Mouse (Mus musculus) liver, embryonic 15.5 days (tissue): ENCODE data around the gene Zc3h12a. TPM values are rescaled to one million over a fixed set of nuclear protein-coding genes. Genes with fewer than 3 reads are reported as not detected.

Source experiments
- ATAC-seq: fragments of 200-750 bp; cut with Nextera tagmentation; 2 replicates; pipeline ENCODE4 v1.8.0; 2017; ENCODE audit warnings: moderate number of reproducible peaks, mild to moderate bottlenecking, moderate library complexity; ENCODE audit not compliant: insufficient read depth
- H3K27ac ChIP-seq: fragments of 300-500 bp; sonication (generic); replicated peaks from 2 replicates; pipeline ENCODE4 v1.5.1; 2015; ENCODE audit warnings: mild to moderate bottlenecking, inconsistent platforms
- H3K27me3 ChIP-seq: fragments of 300-500 bp; sonication (generic); 2 replicates; pipeline ENCODE4 v1.6.1; 2015; ENCODE audit warnings: mild to moderate bottlenecking, inconsistent platforms
- H3K36me3 ChIP-seq: fragments of 300-500 bp; sonication (generic); replicated peaks from 2 replicates; pipeline ENCODE4 v1.6.1; 2015; ENCODE audit warnings: moderate library complexity, mild to moderate bottlenecking, inconsistent platforms
- H3K4me1 ChIP-seq: fragments of 300-500 bp; sonication (generic); replicated peaks from 2 replicates; pipeline ENCODE4 v1.6.1; 2015; ENCODE audit warnings: inconsistent platforms
- H3K4me2 ChIP-seq: fragments of 300-500 bp; sonication (generic); 2 replicates; pipeline ENCODE4 v1.6.1; 2015; ENCODE audit warnings: moderate library complexity, mild to moderate bottlenecking, inconsistent platforms
- H3K4me3 ChIP-seq: fragments of 300-500 bp; sonication (generic); replicated peaks from 2 replicates; pipeline ENCODE4 v1.5.1; 2015; ENCODE audit warnings: mild to moderate bottlenecking, inconsistent platforms
- H3K9ac ChIP-seq: fragments of 300-500 bp; sonication (generic); 2 replicates; pipeline ENCODE4 v1.6.1; 2015; ENCODE audit warnings: moderate library complexity, mild to moderate bottlenecking, inconsistent platforms
- H3K9me3 ChIP-seq: fragments of 300-500 bp; sonication (generic); replicated peaks from 2 replicates; pipeline ENCODE4 v1.6.1; 2016; ENCODE audit warnings: inconsistent platforms
- WGBS: fragments of 180-500 bp; shearing (Covaris S2); methylation state at CpG from one replicate; pipeline ENCODE4 v1.1.7; 2015; ENCODE audit warnings: mixed read lengths; ENCODE audit not compliant: insufficient replicate concordance; 5-methylcytosine and 5-hydroxymethylcytosine counted together
- polyA plus RNA-seq: library from polyadenylated mRNA; unstranded; fragments of >200 nt; fragmentation: Nextera tagmentation; extraction: Ambion mirVana; gene quantifications from 2 replicates; pipeline ENCODE4 v1.2.1, GENCODE M21; 2015

Gene Zc3h12a
- polyA plus RNA-seq, result 0.51 and 0.61 TPM in 2 replicates

DNA sequence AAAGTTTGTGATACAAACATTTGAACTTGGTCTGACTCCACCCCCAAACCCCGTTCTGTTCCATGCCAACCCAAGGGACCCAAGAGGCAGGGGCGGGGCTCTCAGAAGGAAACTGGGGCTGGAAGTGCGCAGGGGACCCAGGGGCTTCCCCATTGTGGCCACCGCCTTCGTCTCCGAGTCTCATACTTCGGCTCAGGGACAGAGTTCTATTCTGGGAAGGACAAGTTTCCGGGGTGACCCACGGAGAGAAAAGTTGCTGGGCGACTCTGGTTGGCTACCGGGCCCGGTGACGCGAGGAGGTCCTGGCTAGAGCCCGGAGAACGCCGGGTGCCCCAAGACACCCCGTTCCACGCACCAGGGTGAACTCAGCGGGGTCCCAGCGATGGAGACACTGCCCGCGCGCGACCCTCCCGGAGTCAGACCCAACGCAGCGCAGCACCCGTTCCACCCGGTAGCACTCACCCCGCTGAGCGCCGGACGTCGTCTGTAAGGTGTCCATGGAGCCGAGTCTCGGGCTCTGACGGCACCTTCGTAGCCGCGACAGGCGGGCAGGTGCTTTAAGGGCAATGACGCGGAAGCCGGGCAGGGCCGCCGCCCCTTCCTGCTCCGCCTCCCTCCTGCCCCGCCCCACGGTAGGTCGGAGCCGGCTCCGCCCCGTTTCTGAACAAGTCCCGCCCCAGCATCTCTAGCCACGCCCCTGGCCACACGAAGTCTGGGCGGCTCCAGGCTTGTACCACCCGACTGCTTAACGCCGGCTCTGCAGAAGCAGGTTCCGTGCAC is at the start of gene Zc3h12a:
Zc3h12a (minus strand) TSS at position 536 of the 780 bp plus-strand sequence.
- Histone ChIP-seq H3K9ac (peak within 1 kb of the TSS; percentile 62), H3K27me3 (no peaks in the 10 kb centered on the region), H3K4me3 (peak within 1 kb of the TSS; percentile 70), H3K9me3 (no peaks in the 10 kb centered on the region), H3K27ac (peak within 1 kb of the TSS; percentile 74), H3K4me2 (peak within 1 kb of the TSS; percentile 94), H3K4me1 (peaks cover 56% of the 10 kb centered on the region), H3K36me3 (no peaks in the 10 kb centered on the region)
- ATAC-seq, result peak; percentile 84
- under 1% methylated on average over 62 of the region's 62 CpGs for WGBS

DNA sequence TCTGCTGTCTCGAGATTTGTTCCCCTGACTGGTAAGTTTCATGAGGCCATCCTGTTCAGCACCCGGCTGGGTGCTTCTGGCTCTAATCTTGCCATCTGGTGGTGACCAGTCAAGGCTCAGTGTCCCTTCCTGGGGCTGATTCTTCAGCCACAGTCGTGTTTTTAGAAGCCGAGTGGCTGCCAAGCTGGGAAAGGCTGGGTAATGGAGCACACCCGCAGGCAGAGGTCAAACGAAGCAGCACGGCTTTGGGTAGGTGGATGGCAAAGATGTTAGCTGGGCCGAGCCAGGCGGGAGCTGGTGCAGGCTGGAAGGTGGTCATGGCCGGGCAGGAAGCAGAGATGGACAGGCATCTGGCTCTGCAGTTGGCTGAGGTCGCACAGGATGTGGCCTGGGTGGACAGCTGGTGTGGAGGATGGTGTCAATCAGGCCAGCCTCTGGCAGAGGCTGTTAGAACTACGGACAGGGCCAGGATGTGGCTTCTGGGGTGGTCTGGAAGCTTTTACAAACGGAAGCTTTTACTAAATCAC is 49.1 kb upstream of the Zc3h12a start:
- Histone ChIP-seq H3K27me3 (no peaks in the 10 kb centered on the region), H3K4me2 (no peak overlapping the region), H3K4me3 (no peak overlapping the region), H3K27ac (no peak overlapping the region), H3K36me3 (no peaks in the 10 kb centered on the region), H3K9me3 (no peaks in the 10 kb centered on the region), H3K9ac (no peak overlapping the region), H3K4me1 (peaks cover 4% of the 10 kb centered on the region)
- no peak for ATAC-seq
- WGBS, result 8% methylated on average over 13 of the region's 13 CpGs

DNA sequence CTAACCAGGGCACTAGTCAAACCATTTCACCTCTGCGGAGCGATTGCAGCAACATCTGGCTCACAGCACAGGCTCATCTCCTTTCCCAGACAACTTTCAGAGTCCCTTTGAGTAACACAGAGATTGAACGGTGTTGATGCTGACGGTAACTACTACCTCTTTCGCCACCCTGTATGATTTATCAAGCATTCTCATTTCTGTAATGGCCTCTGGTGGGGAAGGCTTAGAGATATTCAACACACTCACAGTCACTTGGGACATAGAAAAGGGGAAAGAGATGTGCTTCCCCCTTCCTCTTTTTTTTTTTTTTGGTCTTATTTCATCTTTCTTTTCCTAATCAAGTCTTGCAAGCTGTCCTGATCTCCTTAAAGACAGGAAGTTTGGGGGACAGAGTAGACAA is 48.5 kb upstream of the Zc3h12a start:
- Histone ChIP-seq H3K36me3 (no peaks in the 10 kb centered on the region), H3K27ac (no peak overlapping the region), H3K4me2 (no peak overlapping the region), H3K27me3 (no peaks in the 10 kb centered on the region), H3K9ac (no peak overlapping the region), H3K4me1 (peaks cover 4% of the 10 kb centered on the region), H3K4me3 (no peak overlapping the region), H3K9me3 (no peaks in the 10 kb centered on the region)
- 44% methylated on average over 5 of the region's 5 CpGs for WGBS
- no peak for ATAC-seq

DNA sequence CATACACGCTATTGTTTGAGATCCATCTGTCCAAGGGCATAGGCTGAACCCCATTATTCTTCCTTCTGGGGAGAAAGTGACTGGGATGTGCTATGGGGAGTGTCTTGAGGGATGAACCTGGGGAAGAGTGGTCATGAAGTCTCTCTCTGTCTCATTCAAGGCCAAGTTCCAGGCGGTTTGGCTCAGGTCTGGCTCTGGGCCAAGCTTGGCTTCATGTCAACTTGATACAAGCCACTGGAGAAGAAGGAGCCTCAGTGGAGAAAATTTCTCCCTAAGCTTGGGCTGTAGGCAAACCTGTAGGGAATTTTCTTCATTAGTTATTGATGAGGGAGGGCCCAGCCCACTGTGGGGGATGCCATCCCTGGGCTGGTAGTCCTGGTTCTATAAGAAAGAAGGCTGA is 48.0 kb upstream of the Zc3h12a start:
- no peak for ATAC-seq
- WGBS, result 56% methylated on average over 2 of the region's 2 CpGs
- no peak overlapping the region for H3K4me2 ChIP-seq
- H3K4me1 ChIP-seq, result peaks cover 4% of the 10 kb centered on the region
- H3K9ac ChIP-seq, result no peak overlapping the region
- no peaks in the 10 kb centered on the region for H3K36me3 ChIP-seq
- H3K9me3 ChIP-seq, result no peaks in the 10 kb centered on the region
- no peak overlapping the region for H3K4me3 ChIP-seq
- H3K27ac ChIP-seq, result no peak overlapping the region
- H3K27me3 ChIP-seq, result no peaks in the 10 kb centered on the region

DNA sequence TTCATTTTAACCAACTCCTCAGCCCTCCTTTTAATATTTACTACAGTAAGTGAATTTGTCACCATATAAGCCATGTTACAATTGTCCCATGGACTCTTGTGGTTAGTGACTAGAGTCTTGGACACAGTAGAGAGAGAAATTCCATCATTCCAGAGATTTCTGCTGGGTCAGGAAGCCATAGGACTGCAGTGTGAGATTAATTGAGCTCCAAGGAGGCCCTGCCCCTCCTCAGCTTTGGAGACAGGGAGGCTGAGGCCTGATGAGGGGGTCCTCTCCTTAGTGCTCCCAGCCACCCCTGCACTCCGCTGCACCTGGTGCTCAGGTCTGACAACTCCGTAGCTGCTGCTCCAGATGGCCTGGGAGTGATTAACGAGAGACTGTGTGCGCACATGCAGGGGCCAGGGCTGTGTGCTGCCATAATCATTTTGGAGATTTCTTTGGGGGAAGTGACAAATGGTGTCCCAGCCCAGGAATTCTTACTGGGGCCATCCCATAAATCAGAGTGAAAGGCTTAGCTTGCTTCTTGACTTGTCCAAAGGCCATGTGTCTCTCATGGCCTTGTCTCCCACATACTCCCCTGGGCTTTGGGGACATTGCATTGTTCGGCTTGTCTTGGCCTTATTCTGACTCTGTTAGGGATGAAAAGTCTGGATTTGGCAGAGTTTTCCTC is 47.0 kb upstream of the Zc3h12a start:
- H3K4me3 ChIP-seq, result no peak overlapping the region
- peaks cover 4% of the 10 kb centered on the region for H3K4me1 ChIP-seq
- WGBS, result 71% methylated on average over 5 of the region's 5 CpGs
- no peaks in the 10 kb centered on the region for H3K9me3 ChIP-seq
- H3K4me2 ChIP-seq, result no peak overlapping the region
- ATAC-seq, result no peak
- no peaks in the 10 kb centered on the region for H3K36me3 ChIP-seq
- H3K27ac ChIP-seq, result no peak overlapping the region
- H3K27me3 ChIP-seq, result no peaks in the 10 kb centered on the region
- H3K9ac ChIP-seq, result no peak overlapping the region

DNA sequence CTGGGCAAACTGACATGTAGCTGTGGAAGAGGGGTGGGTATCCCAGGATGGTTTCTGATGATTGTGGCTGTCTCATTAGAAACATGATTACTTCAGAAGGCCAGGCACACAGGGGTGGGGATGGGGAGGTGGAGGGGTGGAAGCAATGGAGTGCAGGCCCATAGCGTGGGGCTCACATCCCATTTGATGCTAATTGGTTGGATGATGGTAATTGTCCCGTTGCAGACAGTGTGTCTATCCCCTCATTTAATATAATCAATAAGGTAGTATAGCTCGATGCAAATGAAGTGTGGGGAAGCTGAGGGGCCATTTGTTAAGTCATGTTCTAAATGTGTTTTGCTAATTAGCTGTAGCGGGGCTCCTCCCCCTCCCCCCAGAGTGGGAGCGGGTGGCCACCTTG is 45.5 kb upstream of the Zc3h12a start:
- H3K27me3 ChIP-seq, result no peaks in the 10 kb centered on the region
- H3K4me3 ChIP-seq, result no peak overlapping the region
- no peaks in the 10 kb centered on the region for H3K36me3 ChIP-seq
- ATAC-seq, result no peak
- H3K27ac ChIP-seq, result no peak overlapping the region
- H3K4me1 ChIP-seq, result peaks cover 4% of the 10 kb centered on the region
- no peaks in the 10 kb centered on the region for H3K9me3 ChIP-seq
- WGBS, result 63% methylated on average over 5 of the region's 5 CpGs
- no peak overlapping the region for H3K4me2 ChIP-seq
- H3K9ac ChIP-seq, result no peak overlapping the region

DNA sequence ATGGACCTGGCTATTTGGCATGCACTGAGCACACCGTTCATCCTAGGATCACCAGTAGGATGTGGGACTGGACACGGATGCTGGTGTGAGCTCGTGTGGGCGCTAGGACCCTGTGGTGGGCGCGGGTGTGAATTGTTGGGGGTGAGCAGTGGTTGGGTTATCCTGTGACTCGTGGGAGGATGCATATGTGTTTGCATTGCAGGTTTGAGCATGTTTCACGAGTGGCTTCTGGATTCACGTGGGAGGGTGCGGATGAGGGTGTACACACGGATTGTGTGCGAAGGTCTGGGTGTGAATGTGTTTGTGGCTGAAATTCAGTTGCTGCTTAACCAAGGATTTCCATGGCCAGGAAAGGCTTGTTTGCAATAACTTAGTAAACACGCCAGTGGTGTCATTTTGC is 45.1 kb upstream of the Zc3h12a start:
- no peaks in the 10 kb centered on the region for H3K9me3 ChIP-seq
- 69% methylated on average over 13 of the region's 13 CpGs for WGBS
- H3K27me3 ChIP-seq, result no peaks in the 10 kb centered on the region
- H3K36me3 ChIP-seq, result no peaks in the 10 kb centered on the region
- no peak overlapping the region for H3K9ac ChIP-seq
- H3K4me2 ChIP-seq, result no peak overlapping the region
- H3K4me3 ChIP-seq, result no peak overlapping the region
- H3K4me1 ChIP-seq, result peaks cover 4% of the 10 kb centered on the region
- H3K27ac ChIP-seq, result no peak overlapping the region
- ATAC-seq, result no peak

DNA sequence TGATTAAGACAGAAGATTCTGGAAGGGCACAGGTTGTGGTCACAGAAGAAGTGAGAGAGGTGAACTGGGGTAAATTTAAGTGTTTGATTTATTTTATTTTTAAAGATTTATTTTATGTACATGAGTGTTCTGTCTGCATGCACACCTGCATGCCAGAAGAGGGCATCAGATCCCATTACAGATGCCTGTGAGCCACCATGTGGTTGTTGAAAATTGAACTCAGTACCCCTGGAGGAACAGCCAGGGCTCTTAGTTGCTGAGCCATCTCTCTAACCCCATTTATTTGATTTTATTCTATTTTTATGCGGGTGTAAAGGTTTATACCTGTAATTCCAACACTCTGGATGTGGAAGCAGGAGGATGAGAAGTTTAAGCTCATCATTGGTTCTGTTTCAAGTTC is 40.1 kb upstream of the Zc3h12a start:
- ATAC-seq, result no peak
- Histone ChIP-seq H3K9me3 (no peaks in the 10 kb centered on the region), H3K4me2 (no peak overlapping the region), H3K27me3 (no peaks in the 10 kb centered on the region), H3K4me1 (no peaks in the 10 kb centered on the region), H3K36me3 (no peaks in the 10 kb centered on the region), H3K4me3 (no peak overlapping the region), H3K9ac (no peak overlapping the region), H3K27ac (no peak overlapping the region)
- 62% methylated on average over 1 of the region's 1 CpGs for WGBS

DNA sequence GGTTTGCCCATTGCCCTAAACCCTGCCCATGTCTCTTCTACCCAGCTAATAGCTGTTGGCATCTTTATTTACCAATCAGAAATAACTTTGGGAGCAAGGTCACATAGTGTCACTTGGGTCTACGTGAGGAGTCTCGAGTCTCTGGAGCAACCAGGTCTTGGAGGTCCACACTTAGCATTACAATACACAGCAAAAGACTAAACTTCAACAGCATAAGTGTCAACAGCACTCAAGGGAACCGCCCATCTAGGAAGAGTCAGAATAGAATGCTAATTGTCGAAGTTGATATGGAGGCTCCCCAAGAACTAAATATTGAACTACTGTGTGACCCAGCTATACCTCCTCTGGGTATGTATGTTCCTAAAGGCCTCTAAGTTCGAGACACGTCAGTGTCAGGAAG is 37.2 kb upstream of the Zc3h12a start:
- Histone ChIP-seq H3K36me3 (no peaks in the 10 kb centered on the region), H3K4me2 (no peak overlapping the region), H3K4me3 (no peak overlapping the region), H3K9me3 (no peaks in the 10 kb centered on the region), H3K27me3 (no peaks in the 10 kb centered on the region), H3K4me1 (no peaks in the 10 kb centered on the region), H3K27ac (no peak overlapping the region), H3K9ac (no peak overlapping the region)
- WGBS, result 64% methylated on average over 6 of the region's 6 CpGs
- no peak for ATAC-seq

DNA sequence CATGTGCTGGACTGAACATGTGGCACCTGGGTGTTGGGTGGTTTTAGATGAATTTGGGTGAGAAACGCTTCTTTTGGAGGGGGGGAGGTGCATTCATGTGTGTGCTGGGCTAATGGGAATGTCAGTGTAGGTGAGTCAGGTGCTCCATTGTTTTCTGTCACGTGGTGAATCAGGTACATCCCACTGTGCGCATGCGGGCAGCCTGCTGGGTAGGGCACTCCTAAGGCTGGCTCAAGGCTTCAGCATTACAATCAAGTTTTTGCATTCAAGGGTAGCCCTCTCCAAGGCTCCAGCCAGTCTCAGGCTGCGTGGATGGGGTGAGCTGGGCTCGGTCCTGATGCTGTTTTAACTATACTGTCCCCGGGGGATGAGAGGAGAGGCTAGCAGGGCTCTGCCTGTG is 35.1 kb upstream of the Zc3h12a start:
- Histone ChIP-seq H3K4me2 (no peak overlapping the region), H3K9ac (no peak overlapping the region), H3K9me3 (no peaks in the 10 kb centered on the region), H3K4me1 (no peaks in the 10 kb centered on the region), H3K27me3 (no peaks in the 10 kb centered on the region), H3K36me3 (no peaks in the 10 kb centered on the region), H3K4me3 (no peak overlapping the region), H3K27ac (no peak overlapping the region)
- WGBS, result 55% methylated on average over 7 of the region's 7 CpGs
- ATAC-seq, result no peak

DNA sequence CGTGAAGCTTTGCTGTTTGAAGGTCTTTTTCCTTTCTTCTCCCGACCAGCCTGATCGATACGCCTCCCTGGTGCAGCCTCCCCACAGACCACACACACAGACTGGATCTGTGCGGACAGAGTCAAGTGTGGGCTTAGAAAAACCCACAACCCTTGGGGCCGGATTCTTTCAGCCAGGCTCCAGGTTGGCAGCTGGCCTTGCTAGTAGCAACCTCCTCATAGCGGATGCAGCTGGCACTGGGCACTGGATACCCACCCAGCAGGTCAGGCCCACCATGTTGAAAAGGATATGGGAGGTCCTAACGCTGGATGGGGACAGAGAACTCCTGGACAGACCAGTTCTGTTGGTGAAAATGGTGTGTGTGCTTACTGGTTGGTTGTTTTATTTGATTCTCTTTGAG is 33.8 kb upstream of the Zc3h12a start:
- H3K4me2 ChIP-seq, result no peak overlapping the region
- no peaks in the 10 kb centered on the region for H3K27me3 ChIP-seq
- ATAC-seq, result no peak
- no peaks in the 10 kb centered on the region for H3K4me1 ChIP-seq
- no peak overlapping the region for H3K4me3 ChIP-seq
- H3K27ac ChIP-seq, result no peak overlapping the region
- no peaks in the 10 kb centered on the region for H3K36me3 ChIP-seq
- no peak overlapping the region for H3K9ac ChIP-seq
- WGBS, result 61% methylated on average over 8 of the region's 8 CpGs
- H3K9me3 ChIP-seq, result no peaks in the 10 kb centered on the region
